Mouse (Mus musculus) hindbrain, postnatal 0 days (tissue): ENCODE data around the gene Afg3l1. TPM values are rescaled to one million over a fixed set of nuclear protein-coding genes. Genes with fewer than 3 reads are reported as not detected.
"Not testable (repeated sequence)": the region's sequence is repeated elsewhere in the genome, so short reads cannot be mapped to it uniquely, and the experiment has no call there.

ENCODE experiments used
- ATAC-seq: fragments of 200-750 bp; cut with Nextera tagmentation; 2 replicates; pipeline ENCODE4 v1.8.0; 2017; ENCODE audit warnings: mild to moderate bottlenecking, moderate TSS enrichment, moderate library complexity
- DNase-seq: peaks from one replicate; pipeline ENCODE4 v3.0.0-alpha.2; 2015; ENCODE audit warnings: low spot score
- H3K27ac ChIP-seq: fragments of 300-500 bp; sonication (generic); 2 replicates; pipeline ENCODE4 v1.5.1; 2014; ENCODE audit warnings: mild to moderate bottlenecking
- H3K27me3 ChIP-seq: fragments of 300-500 bp; sonication (generic); 2 replicates; pipeline ENCODE4 v1.6.1; 2014; ENCODE audit warnings: low read length, mixed read lengths; ENCODE audit not compliant: insufficient read depth
- H3K36me3 ChIP-seq: fragments of 300-500 bp; sonication (generic); 2 replicates; pipeline ENCODE4 v1.6.1; 2014; ENCODE audit warnings: low read length, mixed read lengths; ENCODE audit not compliant: insufficient read depth
- H3K4me1 ChIP-seq: fragments of 300-500 bp; sonication (generic); 2 replicates; pipeline ENCODE4 v1.6.1; 2014; ENCODE audit warnings: antibody characterized with exemption, low read length, mixed read lengths; ENCODE audit not compliant: insufficient read depth
- H3K4me2 ChIP-seq: fragments of 300-500 bp; sonication (generic); 2 replicates; pipeline ENCODE4 v1.6.1; 2014; ENCODE audit warnings: low read depth, mild to moderate bottlenecking, low read length, moderate library complexity, mixed read lengths
- H3K4me3 ChIP-seq: fragments of 300-500 bp; sonication (generic); 2 replicates; pipeline ENCODE4 v1.5.1; 2014; ENCODE audit warnings: low read length
- H3K9ac ChIP-seq: fragments of 300-500 bp; sonication (generic); replicated peaks from 2 replicates; pipeline ENCODE4 v1.6.1; 2014; ENCODE audit warnings: mild to moderate bottlenecking, low read length, moderate library complexity, mixed read lengths
- H3K9me3 ChIP-seq: fragments of 300-500 bp; sonication (generic); 2 replicates; pipeline ENCODE4 v1.6.1; 2016; ENCODE audit warnings: low read length, mixed read lengths
- CTCF ChIP-seq: IDR thresholded peaks from 2 replicates; pipeline ENCODE4 v1.5.1; 2016; ENCODE audit warnings: antibody characterized with exemption, control low read depth, low read depth
- WGBS: fragments of 180-500 bp; shearing (Covaris S2); extraction: QIAGEN DNeasy Blood & Tissue Kit; methylation state at CpG from one replicate; pipeline ENCODE4 v1.1.7; 2014; 5-methylcytosine and 5-hydroxymethylcytosine counted together
- polyA plus RNA-seq: library from polyadenylated mRNA; unstranded; fragments of >200 nt; fragmentation: Nextera tagmentation; extraction: Ambion mirVana; gene quantifications from 2 replicates; pipeline ENCODE4 v1.2.1, GENCODE M21; 2015
- total RNA-seq: library from RNA; depleted of rRNA; stranded (reverse); fragments of >200 nt; gene quantifications from 2 replicates; pipeline ENCODE4 v1.2.3, GENCODE M21; 2014; rRNA removed

Gene Afg3l1
- total and polyA plus RNA-seq, 2 experiments from 2014 or later: 16.6 to 49.6 TPM

DNA sequence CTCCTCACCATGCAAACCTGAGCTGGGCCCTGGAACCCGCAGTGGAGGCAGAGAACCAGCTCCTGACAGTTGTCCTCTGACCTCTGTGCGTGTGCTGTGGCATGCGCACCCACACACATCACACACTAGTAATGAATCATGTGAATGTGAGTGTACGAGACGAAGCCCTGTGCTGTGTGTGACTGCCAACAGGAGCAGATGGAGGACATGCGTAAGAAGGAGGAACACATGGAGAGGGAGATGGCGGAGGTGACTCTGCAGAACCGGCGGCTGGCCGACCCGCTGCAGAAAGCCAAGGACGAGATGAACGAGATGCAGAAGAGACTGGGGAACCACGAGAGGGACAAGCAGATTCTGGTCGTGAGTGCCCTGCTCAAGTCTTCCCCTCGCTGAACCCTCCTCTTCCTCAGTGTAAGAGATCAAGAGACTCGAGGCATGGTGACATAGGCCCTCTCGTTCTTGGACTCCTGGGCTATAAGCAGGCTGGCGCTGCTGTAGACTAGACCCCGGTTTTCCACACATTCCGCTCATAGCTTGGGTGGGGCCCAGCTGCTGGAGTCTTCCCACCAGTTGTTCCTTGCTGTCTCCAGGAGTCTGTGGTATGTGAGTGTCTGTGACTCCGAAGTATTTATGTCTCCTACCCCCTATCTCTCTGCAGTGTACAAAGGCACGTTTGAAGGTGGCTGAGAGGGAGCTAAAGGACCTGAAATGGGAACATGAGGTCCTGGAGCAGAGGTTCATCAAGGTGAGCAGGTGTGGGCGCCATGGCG lies 50.2 kb downstream of the Afg3l1 start:
- peaks cover 87% of the 10 kb centered on the region for H3K36me3 ChIP-seq
- H3K27ac ChIP-seq: no peak overlapping the region
- H3K27me3 ChIP-seq: no peaks in the 10 kb centered on the region
- DNase-seq: no peak
- H3K4me2 ChIP-seq: no peak overlapping the region
- H3K9ac ChIP-seq: no peak overlapping the region
- H3K9me3 ChIP-seq: no peaks in the 10 kb centered on the region
- no peaks in the 10 kb centered on the region for H3K4me1 ChIP-seq
- TF ChIP-seq CTCF: no peak
- 89% methylated on average over 25 of the region's 25 CpGs for WGBS
- no peak overlapping the region for H3K4me3 ChIP-seq
- no peak for ATAC-seq

- Histone ChIP-seq H3K27ac (no peak overlapping the region), H3K9me3 (no peaks in the 10 kb centered on the region), H3K4me3 (no peak overlapping the region), H3K9ac (no peak overlapping the region), H3K27me3 (no peaks in the 10 kb centered on the region), H3K4me1 (no peaks in the 10 kb centered on the region), H3K36me3 (peaks cover 47% of the 10 kb centered on the region), H3K4me2 (no peak overlapping the region)
- TF ChIP-seq CTCF: no peak
- 90% methylated on average over 9 of the region's 9 CpGs for WGBS
- ATAC-seq (no peak), DNase-seq (no peak)
Observed at GRCm38 (mm10) chr8:123536242-123536989, 58.7 kb downstream of the Afg3l1 start.

DNA sequence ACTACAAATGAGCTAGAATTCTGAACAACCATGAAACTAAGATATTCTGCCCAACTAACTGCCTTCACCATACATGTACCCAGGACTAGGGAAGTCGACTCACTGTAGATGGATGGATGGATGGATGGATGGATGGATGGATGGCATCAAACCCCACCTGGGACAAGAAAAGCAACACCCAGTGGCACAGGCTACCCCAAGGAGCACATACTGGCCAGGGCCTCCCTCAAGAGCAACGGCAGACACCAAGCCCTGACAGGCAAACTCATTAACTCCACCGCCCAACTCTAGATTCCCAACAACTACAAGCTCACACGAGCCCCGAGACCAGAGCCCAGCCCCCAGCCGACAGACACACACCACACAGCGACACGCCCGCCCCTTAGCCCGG lies 59.3 kb downstream of the Afg3l1 start:
- TF ChIP-seq CTCF: no peak
- Histone ChIP-seq H3K27ac (no peak overlapping the region), H3K9ac (no peak overlapping the region), H3K4me1 (no peaks in the 10 kb centered on the region), H3K4me3 (no peak overlapping the region), H3K27me3 (no peaks in the 10 kb centered on the region), H3K36me3 (peaks cover 41% of the 10 kb centered on the region), H3K9me3 (no peaks in the 10 kb centered on the region), H3K4me2 (no peak overlapping the region)
- ATAC-seq (peak; percentile 43; the same call in 1 of the 2 replicates), DNase-seq (no peak)
- WGBS: 30% methylated on average over 8 of the region's 10 CpGs

DNA sequence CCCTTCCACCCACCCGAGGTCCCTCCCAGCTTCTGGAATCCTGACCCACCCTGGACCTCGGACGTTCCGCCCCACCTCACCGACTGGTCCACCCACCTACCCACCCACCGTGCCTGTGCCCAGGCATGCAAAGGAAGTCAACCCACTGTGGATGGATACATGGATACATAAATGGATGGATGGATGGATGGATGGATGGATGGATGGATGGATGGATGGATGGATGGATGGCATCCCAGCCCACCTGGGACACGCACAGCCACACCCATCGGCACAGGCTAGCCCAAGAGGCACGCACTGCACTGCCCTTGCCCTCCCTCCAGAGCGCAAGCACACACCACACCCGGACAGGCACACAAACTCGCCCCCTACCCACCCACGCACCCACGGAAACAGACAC lies 59.9 kb downstream of the Afg3l1 start:
- H3K4me2 ChIP-seq, H3K9me3 ChIP-seq, H3K4me1 ChIP-seq, DNase-seq, H3K27ac ChIP-seq, H3K27me3 ChIP-seq, H3K9ac ChIP-seq, H3K4me3 ChIP-seq, ATAC-seq: not testable (repeated sequence)
- WGBS: 59% methylated on average over 6 of the region's 14 CpGs
- H3K36me3 ChIP-seq: peaks cover 36% of the 10 kb centered on the region

Other genes with a start within 250 kb of the Afg3l1 start
- gene Spata2l, start 241.7 kb upstream of the Afg3l1 start, total RNA-seq: 19.4 and 21.2 TPM in 2 replicates
- gene Spata2l, start 241.7 kb upstream of the Afg3l1 start, polyA plus RNA-seq: 13.4 and 15.8 TPM in 2 replicates
- gene Zfp276, start 223.7 kb upstream of the Afg3l1 start, total RNA-seq: 42.4 and 42.9 TPM in 2 replicates
- gene Zfp276, start 223.7 kb upstream of the Afg3l1 start, polyA plus RNA-seq: 16.9 and 17.5 TPM in 2 replicates
- gene Vps9d1, start 223.6 kb upstream of the Afg3l1 start, total RNA-seq: 91.6 and 92.3 TPM in 2 replicates
- gene Vps9d1, start 223.6 kb upstream of the Afg3l1 start, polyA plus RNA-seq: 57.5 and 59.9 TPM in 2 replicates
- gene Fanca, start 159.3 kb upstream of the Afg3l1 start, total RNA-seq: 9.5 and 13.5 TPM in 2 replicates
- 5.8 TPM in 2 replicates for gene Fanca, start 159.3 kb upstream of the Afg3l1 start, polyA plus RNA-seq
- 34.0 and 34.5 TPM in 2 replicates for gene Spire2, start 145.2 kb upstream of the Afg3l1 start, total RNA-seq
- 24.7 and 25.4 TPM in 2 replicates for gene Spire2, start 145.2 kb upstream of the Afg3l1 start, polyA plus RNA-seq
- 540 and 551 TPM in 2 replicates for gene Tcf25, start 104.2 kb upstream of the Afg3l1 start, total RNA-seq
- 407 and 411 TPM in 2 replicates for gene Tcf25, start 104.2 kb upstream of the Afg3l1 start, polyA plus RNA-seq
- not detected in 2 replicates for gene Mc1r, start 70.8 kb upstream of the Afg3l1 start, total RNA-seq
- gene Mc1r, start 70.8 kb upstream of the Afg3l1 start, polyA plus RNA-seq: 0.05 and 0.08 TPM in 2 replicates
- 3,792 and 3,923 TPM in 2 replicates for gene Tubb3, start 66.5 kb upstream of the Afg3l1 start, total RNA-seq
- gene Tubb3, start 66.5 kb upstream of the Afg3l1 start, polyA plus RNA-seq: 1,431 and 1,610 TPM in 2 replicates
- 46.3 and 62.7 TPM in 2 replicates for gene Def8, start 54.4 kb upstream of the Afg3l1 start, total RNA-seq
- gene Def8, start 54.4 kb upstream of the Afg3l1 start, polyA plus RNA-seq: 37.9 and 38.8 TPM in 2 replicates
- gene Dbndd1, start 37.6 kb downstream of the Afg3l1 start, total RNA-seq: 76.0 and 95.7 TPM in 2 replicates
- gene Dbndd1, start 37.6 kb downstream of the Afg3l1 start, polyA plus RNA-seq: 51.1 and 54.2 TPM in 2 replicates
- gene Gas8, start 40.9 kb downstream of the Afg3l1 start, total RNA-seq: 16.3 TPM in 2 replicates
- gene Gas8, start 40.9 kb downstream of the Afg3l1 start, polyA plus RNA-seq: 36.4 and 36.8 TPM in 2 replicates
- 22.1 and 25.2 TPM in 2 replicates for gene Rhou, start 176.0 kb downstream of the Afg3l1 start, total RNA-seq
- gene Rhou, start 176.0 kb downstream of the Afg3l1 start, polyA plus RNA-seq: 7.8 and 7.9 TPM in 2 replicates